Mouse (Mus musculus) MEL (cell line): Measurements from ENCODE around the gene Ano10.

Source experiments
- CTCF ChIP-seq, 3 experiments: IDR thresholded peaks in 2 of 3; conservative IDR thresholded peaks in 1 of 3; 2 replicates each; pipeline ENCODE4 v1.5.1; 2011 to 2012; ENCODE audit warnings: low read length in 3 of 3, low read depth in 2 of 3, mild to moderate bottlenecking in 2 of 3, improper control_type of control experiment in 1 of 3, inconsistent platforms in 1 of 3, mixed read lengths in 1 of 3, moderate library complexity in 1 of 3; ENCODE audit not compliant: control insufficient read depth in 1 of 3, insufficient read depth in 1 of 3, poor library complexity in 1 of 3, severe bottlenecking in 1 of 3
- ELF1 ChIP-seq: IDR thresholded peaks from 2 replicates; pipeline ENCODE4 v1.6.1; 2014; ENCODE audit warnings: low read depth, mild to moderate bottlenecking, inconsistent platforms, low read length, improper control_type of control experiment, moderate library complexity
- EP300 ChIP-seq, 2 experiments: IDR thresholded peaks; 2 replicates each; pipeline ENCODE4 v1.6.1; 2011; ENCODE audit warnings: improper control_type of control experiment in 2 of 2, low read length in 2 of 2, low read depth in 1 of 2, mild to moderate bottlenecking in 1 of 2
- GABPA ChIP-seq: IDR thresholded peaks from 2 replicates; pipeline ENCODE4 v1.6.1; 2012; ENCODE audit warnings: low read depth, mild to moderate bottlenecking, inconsistent platforms, low read length, improper control_type of control experiment, moderate library complexity
- JUND ChIP-seq: IDR thresholded peaks from 2 replicates; pipeline ENCODE4 v1.6.1; 2011; ENCODE audit warnings: low read depth, mild to moderate bottlenecking, improper control_type of control experiment, low read length
- POLR2A ChIP-seq, 2 experiments: IDR thresholded peaks; 2 replicates each; pipeline ENCODE4 v1.6.1; 2011 to 2012; ENCODE audit warnings: low read length in 2 of 2, mild to moderate bottlenecking in 2 of 2, control low read depth in 1 of 2, improper control_type of control experiment in 1 of 2, low read depth in 1 of 2, moderate library complexity in 1 of 2; ENCODE audit not compliant: control insufficient read depth in 1 of 2, insufficient read depth in 1 of 2, poor library complexity in 1 of 2
- POLR2AphosphoS5 ChIP-seq: IDR thresholded peaks from 2 replicates; pipeline ENCODE4 v1.6.1; 2012; ENCODE audit warnings: low read depth, borderline replicate concordance, mild to moderate bottlenecking, inconsistent platforms, low read length, moderate library complexity, mixed read lengths
- SIN3A ChIP-seq: IDR thresholded peaks from 2 replicates; pipeline ENCODE4 v1.6.1; 2012; ENCODE audit warnings: low read length, improper control_type of control experiment, inconsistent platforms
- ZC3H11A ChIP-seq: IDR thresholded peaks from 2 replicates; pipeline ENCODE4 v1.6.1; 2012; ENCODE audit warnings: low read depth, mild to moderate bottlenecking, inconsistent platforms, low read length, improper control_type of control experiment
- ZKSCAN1 ChIP-seq: IDR thresholded peaks from 2 replicates; pipeline ENCODE4 v1.6.1; 2012; ENCODE audit warnings: low read depth, mild to moderate bottlenecking, inconsistent platforms, low read length, improper control_type of control experiment, moderate library complexity

- TF ChIP-seq ZC3H11A (no peak), POLR2A (IDR thresholded peaks at IDR 0.05; ENCODE audit: control insufficient read depth in 1 of 2, insufficient read depth in 1 of 2, low read depth in 1 of 2, low read length in 2 of 2, poor library complexity in 1 of 2) (no peak), CTCF (IDR thresholded peaks at IDR 0.05 in 2 of 3, conservative IDR thresholded peaks at IDR 0.05 in 1 of 3; ENCODE audit: control insufficient read depth in 1 of 3, insufficient read depth in 1 of 3, low read depth in 2 of 3, low read length in 3 of 3, poor library complexity in 1 of 3, severe bottlenecking in 1 of 3) (no peak), SIN3A (no peak), POLR2AphosphoS5 (no peak), ZKSCAN1 (no peak), GABPA (no peak), EP300 (IDR thresholded peaks at IDR 0.05; ENCODE audit: low read depth in 1 of 2, low read length in 2 of 2) (no peak), ELF1 (no peak), JUND (no peak)
Observed at GRCm38 (mm10) chr9:122153436-122153835, 140.8 kb downstream of the Ano10 start.
